11 mouse cellular contexts compared by ENCODE assay signal in the genomic region with DNA sequence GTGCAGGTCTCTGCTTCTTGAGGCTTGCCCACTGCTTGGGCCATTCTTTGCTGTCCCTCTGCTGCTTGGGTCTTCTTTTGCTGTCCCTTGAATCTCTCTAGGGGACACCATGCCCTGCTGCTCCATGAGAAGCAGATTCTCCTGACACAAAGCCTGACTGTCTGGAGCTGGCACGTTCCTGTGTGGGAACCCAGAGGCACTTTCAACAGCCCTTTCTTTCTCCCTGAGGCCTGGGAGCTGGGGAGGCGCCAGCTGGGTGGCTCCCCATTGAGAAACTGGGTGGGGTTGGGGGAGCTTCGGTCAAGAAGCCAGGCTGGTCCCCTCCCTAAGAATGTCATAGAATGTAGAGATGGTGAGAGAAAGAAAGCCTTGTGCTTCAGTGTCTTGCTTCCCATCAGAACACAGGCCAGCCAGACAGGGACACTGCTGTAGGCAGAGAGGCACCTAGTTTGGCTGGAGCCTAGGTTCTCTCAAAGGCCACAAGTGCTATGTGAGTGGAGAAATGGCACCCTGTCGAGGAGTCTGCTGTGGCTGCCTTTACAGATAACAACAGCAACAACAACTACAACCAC.
A peak's percentile ranks its signal among the peaks of the same experiment; 100 is the strongest.
DNase-seq lines count a peak whose midpoint lies in the region; ATAC-seq and TF ChIP-seq lines count a peak whose summit lies in the region.
"Had no signal": no experiment of that assay in that cellular context is flagged by ENCODE, and none has a peak within 500 bp of the region (broad histone marks: within the 10 kb centered on the region; RNA-seq: fewer than 3 reads in every experiment).

No protein-coding gene starts in this region.

- no peak overlapping the region for H3K9ac ChIP-seq in hindbrain, embryonic 14.5 days
- no peak overlapping the region for H3K9ac ChIP-seq in hindbrain, embryonic 12.5 days
- no peak overlapping the region for H3K9ac ChIP-seq in neural tube, embryonic 15.5 days (replicated peaks)
- H3K9ac ChIP-seq in intestine, postnatal 0 days (ENCODE audit: low read depth, low read length) = no peak overlapping the region
- H3K9ac ChIP-seq: liver, postnatal 0 days had no signal

- no peaks in the 10 kb centered on the region for H3K9me3 ChIP-seq in hindbrain, embryonic 14.5 days (ENCODE audit: control insufficient read depth, low read length)
- H3K9me3 ChIP-seq in hindbrain, embryonic 12.5 days (replicated peaks) = no peaks in the 10 kb centered on the region
- no peaks in the 10 kb centered on the region for H3K9me3 ChIP-seq in neural tube, embryonic 15.5 days (replicated peaks)
- no peaks in the 10 kb centered on the region for H3K9me3 ChIP-seq in intestine, postnatal 0 days (ENCODE audit: control insufficient read depth)

- peak overlapping the region; percentile 21 for H3K27ac ChIP-seq in hindbrain, embryonic 14.5 days
- H3K27ac ChIP-seq in hindbrain, embryonic 12.5 days = no peak overlapping the region
- peak overlapping the region; percentile 7; the same call in 1 of the 2 replicates for H3K27ac ChIP-seq in neural tube, embryonic 15.5 days (replicated peaks)
- no peak overlapping the region for H3K27ac ChIP-seq in intestine, postnatal 0 days (ENCODE audit: low read depth, low read length)

- DNase-seq in cerebellum, adult 11-12 months = peak; percentile 6
- no peak for DNase-seq in cerebellum, postnatal 36 days
- DNase-seq in hindbrain, embryonic 14.5 days (ENCODE audit: low spot score) = no peak
- peak; percentile 16 for DNase-seq in right cerebral cortex, adult 18-20 months
- DNase-seq in right cerebral cortex, postnatal 14 days = no peak
- DNase-seq: gastrocnemius, postnatal 25 days; liver, postnatal 0 days; thymus, postnatal 14 days had no signal

- no peak overlapping the region for H3K4me3 ChIP-seq in hindbrain, embryonic 14.5 days (replicated peaks; ENCODE audit: low read length)
- H3K4me3 ChIP-seq in hindbrain, embryonic 12.5 days = no peak overlapping the region
- H3K4me3 ChIP-seq in neural tube, embryonic 15.5 days (replicated peaks) = no peak overlapping the region
- no peak overlapping the region for H3K4me3 ChIP-seq in intestine, postnatal 0 days (ENCODE audit: low read depth, low read length)

- H3K4me1 ChIP-seq in hindbrain, embryonic 14.5 days (replicated peaks; ENCODE audit: control insufficient read depth, insufficient read depth, low read length) = 0 out of 2 replicates have a peak, but pooled peaks cover 4% of the 10 kb centered on the region
- no peaks in the 10 kb centered on the region for H3K4me1 ChIP-seq in hindbrain, embryonic 12.5 days
- H3K4me1 ChIP-seq in neural tube, embryonic 15.5 days = peaks cover 16% of the 10 kb centered on the region; the same call in 1 of the 2 replicates
- H3K4me1 ChIP-seq in intestine, postnatal 0 days (replicated peaks; ENCODE audit: control insufficient read depth, insufficient read depth, low read length) = no peaks in the 10 kb centered on the region

- H3K27me3 ChIP-seq in hindbrain, embryonic 14.5 days (ENCODE audit: control insufficient read depth, insufficient read depth, low read length) = no peaks in the 10 kb centered on the region
- H3K27me3 ChIP-seq in hindbrain, embryonic 12.5 days = no peaks in the 10 kb centered on the region
- no peaks in the 10 kb centered on the region for H3K27me3 ChIP-seq in neural tube, embryonic 15.5 days (replicated peaks)
- no peaks in the 10 kb centered on the region for H3K27me3 ChIP-seq in intestine, postnatal 0 days (replicated peaks; ENCODE audit: control insufficient read depth, insufficient read depth, low read length)

- H3K36me3 ChIP-seq in hindbrain, embryonic 14.5 days (replicated peaks; ENCODE audit: control insufficient read depth, insufficient read depth) = no peaks in the 10 kb centered on the region
- no peaks in the 10 kb centered on the region for H3K36me3 ChIP-seq in hindbrain, embryonic 12.5 days
- no peaks in the 10 kb centered on the region for H3K36me3 ChIP-seq in neural tube, embryonic 15.5 days
- no peaks in the 10 kb centered on the region for H3K36me3 ChIP-seq in intestine, postnatal 0 days (ENCODE audit: control insufficient read depth, insufficient read depth)

- no peak for TF ChIP-seq CTCF in intestine, postnatal 0 days (IDR thresholded peaks at IDR 0.05; ENCODE audit: low read depth)

- H3K4me2 ChIP-seq in hindbrain, embryonic 14.5 days (replicated peaks) = no peak overlapping the region
- no peak overlapping the region for H3K4me2 ChIP-seq in hindbrain, embryonic 12.5 days (replicated peaks)
- no peak overlapping the region for H3K4me2 ChIP-seq in neural tube, embryonic 15.5 days
- H3K4me2 ChIP-seq in intestine, postnatal 0 days (replicated peaks; ENCODE audit: low read depth) = no peak overlapping the region

- 42% methylated on average over 4 of the region's 4 CpGs for WGBS in hindbrain, embryonic 14.5 days
- WGBS in hindbrain, embryonic 12.5 days = 44% methylated on average over 4 of the region's 4 CpGs
- 54% methylated on average over 4 of the region's 4 CpGs for WGBS in neural tube, embryonic 15.5 days
- 63% methylated on average over 4 of the region's 4 CpGs for WGBS in intestine, postnatal 0 days

- peak; percentile 61; the same call in 1 of the 2 replicates for ATAC-seq in hindbrain, embryonic 14.5 days (ENCODE audit: low FRiP score)
- ATAC-seq in hindbrain, embryonic 12.5 days (ENCODE audit: low FRiP score) = no peak
- peak; percentile 53; the same call in 1 of the 2 replicates for ATAC-seq in neural tube, embryonic 15.5 days (ENCODE audit: low FRiP score)
- no peak for ATAC-seq in intestine, postnatal 0 days
- ATAC-seq: liver, postnatal 0 days had no signal

Comparison
In these comparisons a context has a peak if more than half of its experiments do, and no peak if none do; other contexts are left out.
1. DNase-seq: peak in cerebellum, adult 11-12 months (single experiment) and right cerebral cortex, adult 18-20 months (single experiment); none in cerebellum, postnatal 36 days (0 of 2), hindbrain, embryonic 14.5 days (single experiment) and right cerebral cortex, postnatal 14 days (single experiment).
2. ATAC-seq: peak in hindbrain, embryonic 14.5 days (single experiment) and neural tube, embryonic 15.5 days (single experiment); none in hindbrain, embryonic 12.5 days (single experiment) and intestine, postnatal 0 days (single experiment).
3. H3K27ac ChIP-seq: peak in hindbrain, embryonic 14.5 days (single experiment) and neural tube, embryonic 15.5 days (single experiment); none in hindbrain, embryonic 12.5 days (single experiment) and intestine, postnatal 0 days (single experiment).